8 mouse cellular contexts compared by ENCODE assay signal in the genomic region with DNA sequence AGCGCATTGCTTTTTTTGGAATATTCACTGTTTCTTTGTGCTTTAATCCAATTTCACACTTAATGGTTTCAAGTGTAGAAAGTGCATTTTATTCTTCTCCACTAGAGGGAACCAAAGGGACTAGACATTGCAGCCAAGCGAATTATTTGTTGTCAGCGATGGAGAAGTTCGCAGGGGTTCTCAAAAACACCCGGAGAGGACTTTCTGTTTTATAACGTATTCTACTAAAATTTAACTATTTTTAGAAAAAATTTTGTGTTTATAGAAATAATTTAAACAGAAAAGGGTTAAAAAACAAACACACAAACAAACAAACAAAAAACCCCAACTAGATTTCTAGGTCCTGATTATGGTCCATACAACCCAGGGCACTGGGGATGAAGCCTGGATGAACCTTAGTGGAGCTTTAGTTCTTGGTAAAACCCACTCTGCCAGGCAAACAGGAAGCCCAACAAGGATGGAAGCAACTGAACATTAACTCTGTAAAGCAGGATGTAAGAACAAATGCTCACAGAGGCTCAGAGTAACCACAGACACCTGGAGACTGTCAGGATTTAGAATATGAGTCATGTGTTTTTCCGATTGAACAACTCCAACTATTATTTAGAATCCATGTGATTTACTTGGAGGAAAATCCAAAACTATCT.
A peak's percentile ranks its signal among the peaks of the same experiment; 100 is the strongest.
DNase-seq lines count a peak whose midpoint lies in the region; ATAC-seq lines count a peak whose summit lies in the region.
"Had no signal": no experiment of that assay in that cellular context is flagged by ENCODE, and none has a peak within 500 bp of the region (broad histone marks: within the 10 kb centered on the region; RNA-seq: fewer than 3 reads in every experiment).

No protein-coding gene starts in this region.

- 28% methylated on average over 7 of the region's 7 CpGs for WGBS in limb, embryonic 13.5 days
- WGBS in limb, embryonic 10.5 days = 50% methylated on average over 7 of the region's 7 CpGs
- WGBS in embryonic facial prominence, embryonic 15.5 days = 15% methylated on average over 7 of the region's 7 CpGs

- no peaks in the 10 kb centered on the region for H3K9me3 ChIP-seq in limb, embryonic 13.5 days
- no peaks in the 10 kb centered on the region for H3K9me3 ChIP-seq in limb, embryonic 10.5 days (replicated peaks)
- H3K9me3 ChIP-seq in embryonic facial prominence, embryonic 15.5 days (replicated peaks) = no peaks in the 10 kb centered on the region
- H3K9me3 ChIP-seq: heart, embryonic 15.5 days had no signal

- no peaks in the 10 kb centered on the region for H3K4me1 ChIP-seq in limb, embryonic 13.5 days
- no peaks in the 10 kb centered on the region for H3K4me1 ChIP-seq in limb, embryonic 10.5 days
- H3K4me1 ChIP-seq in embryonic facial prominence, embryonic 15.5 days = no peaks in the 10 kb centered on the region
- H3K4me1 ChIP-seq: heart, embryonic 15.5 days had no signal

- no peak overlapping the region; the same call in 1 of the 2 replicates for H3K4me2 ChIP-seq in limb, embryonic 13.5 days (replicated peaks)
- H3K4me2 ChIP-seq in embryonic facial prominence, embryonic 15.5 days (replicated peaks) = 0 out of 2 replicates have a peak overlapping the region, but pooled peaks have one; percentile 4
- H3K4me2 ChIP-seq: heart, embryonic 15.5 days had no signal

- no peaks in the 10 kb centered on the region for H3K27me3 ChIP-seq in limb, embryonic 13.5 days
- no peaks in the 10 kb centered on the region for H3K27me3 ChIP-seq in limb, embryonic 10.5 days (ENCODE audit: low read depth, poor library complexity, severe bottlenecking)
- H3K27me3 ChIP-seq in embryonic facial prominence, embryonic 15.5 days = no peaks in the 10 kb centered on the region
- H3K27me3 ChIP-seq: heart, embryonic 15.5 days had no signal

- intact Hi-C loops in gastrocnemius, postnatal 14 days (cut with DNase I; ENCODE audit: low total_unique reads) = no loop called here

- H3K9ac ChIP-seq in limb, embryonic 13.5 days = no peak overlapping the region
- no peak overlapping the region for H3K9ac ChIP-seq in embryonic facial prominence, embryonic 15.5 days
- H3K9ac ChIP-seq: heart, embryonic 15.5 days had no signal

- H3K4me3 ChIP-seq in limb, embryonic 13.5 days = no peak overlapping the region
- H3K4me3 ChIP-seq in limb, embryonic 10.5 days = no peak overlapping the region
- H3K4me3 ChIP-seq in embryonic facial prominence, embryonic 15.5 days (replicated peaks) = 0 out of 2 replicates have a peak overlapping the region, but pooled peaks have one; percentile 0
- H3K4me3 ChIP-seq: heart, embryonic 15.5 days had no signal

- DNase-seq in limb, embryonic 10.5 days (ENCODE audit: low spot score) = no peak
- DNase-seq in ZHBTc4 (ENCODE audit: low read depth, low spot score) = peak; percentile 41
- DNase-seq in naive thymus-derived CD4-positive, alpha-beta T cell, adult 2 months (ENCODE audit: low read depth) = peak; percentile 52
- DNase-seq in right cerebral cortex, postnatal 10 days (ENCODE audit: low spot score in 2 of 2) = no peak
- no peak for DNase-seq in gastrocnemius, postnatal 14 days

- H3K36me3 ChIP-seq in limb, embryonic 13.5 days = no peaks in the 10 kb centered on the region
- no peaks in the 10 kb centered on the region for H3K36me3 ChIP-seq in limb, embryonic 10.5 days
- H3K36me3 ChIP-seq in embryonic facial prominence, embryonic 15.5 days = no peaks in the 10 kb centered on the region
- H3K36me3 ChIP-seq: heart, embryonic 15.5 days had no signal

- ATAC-seq in limb, embryonic 13.5 days (ENCODE audit: low FRiP score, low read depth) = peak; percentile 64; the same call in 1 of the 2 replicates
- no peak for ATAC-seq in embryonic facial prominence, embryonic 15.5 days (ENCODE audit: insufficient number of reproducible peaks, low FRiP score, low TSS enrichment, low read depth)

- no peak overlapping the region for H3K27ac ChIP-seq in limb, embryonic 13.5 days
- H3K27ac ChIP-seq in limb, embryonic 10.5 days = no peak overlapping the region
- H3K27ac ChIP-seq in embryonic facial prominence, embryonic 15.5 days (replicated peaks) = no peak overlapping the region
- H3K27ac ChIP-seq: heart, embryonic 15.5 days had no signal

Comparison
In these comparisons a context has a peak if more than half of its experiments do, and no peak if none do; other contexts are left out.
1. DNase-seq: peak in ZHBTc4 (single experiment) and naive thymus-derived CD4-positive, alpha-beta T cell, adult 2 months (single experiment); none in limb, embryonic 10.5 days (single experiment), right cerebral cortex, postnatal 10 days (0 of 2) and gastrocnemius, postnatal 14 days (single experiment).